Mouse (Mus musculus) hindbrain, embryonic 16.5 days (tissue): ENCODE results near the gene H2al1c. TPM values are rescaled to one million over a fixed set of nuclear protein-coding genes. Genes with fewer than 3 reads are reported as not detected.
"Not testable (repeated sequence)": the region's sequence is repeated elsewhere in the genome, so short reads cannot be mapped to it uniquely, and the experiment has no call there.

Experiments
- ATAC-seq: fragments of 200-750 bp; cut with Nextera tagmentation; 2 replicates; pipeline ENCODE4 v1.8.0; 2017; ENCODE audit warnings: moderate TSS enrichment, moderate library complexity
- H3K27ac ChIP-seq: fragments of 300-500 bp; sonication (generic); 2 replicates; pipeline ENCODE4 v1.5.1; 2014; ENCODE audit warnings: low read depth, mild to moderate bottlenecking, control low read depth, low read length, moderate library complexity
- H3K27me3 ChIP-seq: fragments of 300-500 bp; sonication (generic); replicated peaks from 2 replicates; pipeline ENCODE4 v1.6.1; 2014; ENCODE audit warnings: low read length; ENCODE audit not compliant: control insufficient read depth, insufficient read depth
- H3K36me3 ChIP-seq: fragments of 300-500 bp; sonication (generic); 2 replicates; pipeline ENCODE4 v1.6.1; 2014; ENCODE audit warnings: mild to moderate bottlenecking, low read length, moderate library complexity, mixed read lengths; ENCODE audit not compliant: control insufficient read depth, insufficient read depth
- H3K4me1 ChIP-seq: fragments of 300-500 bp; sonication (generic); 2 replicates; pipeline ENCODE4 v1.6.1; 2014; ENCODE audit warnings: low read depth, low read length; ENCODE audit not compliant: control insufficient read depth, insufficient read depth
- H3K4me2 ChIP-seq: fragments of 300-500 bp; sonication (generic); 2 replicates; pipeline ENCODE4 v1.6.1; 2014; ENCODE audit warnings: mild to moderate bottlenecking, low read length, control low read depth, moderate library complexity
- H3K4me3 ChIP-seq: fragments of 300-500 bp; sonication (generic); 2 replicates; pipeline ENCODE4 v1.5.1; 2014; ENCODE audit warnings: mild to moderate bottlenecking, low read length, control low read depth, moderate library complexity
- H3K9ac ChIP-seq: fragments of 300-500 bp; sonication (generic); 2 replicates; pipeline ENCODE4 v1.6.1; 2014; ENCODE audit warnings: low read depth, mild to moderate bottlenecking, control low read depth, low read length, moderate library complexity
- H3K9me3 ChIP-seq: fragments of 300-500 bp; sonication (generic); 2 replicates; pipeline ENCODE4 v1.6.1; 2014; ENCODE audit warnings: mild to moderate bottlenecking, low read length, moderate library complexity; ENCODE audit not compliant: control insufficient read depth
- WGBS: fragments of 180-500 bp; shearing (Covaris S2); extraction: QIAGEN DNeasy Blood & Tissue Kit; methylation state at CpG from one replicate; pipeline ENCODE4 v1.1.7; 2014; 5-methylcytosine and 5-hydroxymethylcytosine counted together
- polyA plus RNA-seq: library from polyadenylated mRNA; unstranded; fragments of >200 nt; fragmentation: Nextera tagmentation; extraction: Ambion mirVana; gene quantifications from 2 replicates; pipeline ENCODE4 v1.2.1, GENCODE M21; 2015

Gene H2al1c
- polyA plus RNA-seq, result not detected in 2 replicates

- H3K27ac ChIP-seq, ATAC-seq, H3K4me2 ChIP-seq, H3K36me3 ChIP-seq, H3K27me3 ChIP-seq, H3K4me1 ChIP-seq, H3K9ac ChIP-seq, H3K9me3 ChIP-seq, H3K4me3 ChIP-seq: not testable (repeated sequence)
- 88% methylated on average over 1 of the region's 6 CpGs for WGBS
These were observed at the start of gene H2al1c for GRCm38 (mm10) chrX:11305355-11305754. TSS of gene H2al1c (plus strand) at chrX:11305655.

GRCm38 (mm10) chrX:11264918-11265317, 40.5 kb upstream of the H2al1c start:
- no peak overlapping the region for H3K4me2 ChIP-seq
- ATAC-seq, result no peak
- H3K27ac ChIP-seq, result no peak overlapping the region
- H3K4me3 ChIP-seq, result no peak overlapping the region
- H3K36me3 ChIP-seq, result no peaks in the 10 kb centered on the region
- 74% methylated on average over 8 of the region's 8 CpGs for WGBS
- H3K9me3 ChIP-seq, result no peaks in the 10 kb centered on the region; the same call in 1 of the 2 replicates
- no peak overlapping the region for H3K9ac ChIP-seq
- H3K4me1 ChIP-seq, result no peaks in the 10 kb centered on the region
- H3K27me3 ChIP-seq, result no peaks in the 10 kb centered on the region; the same call in 1 of the 2 replicates

GRCm38 (mm10) chrX:11267791-11268190, 37.7 kb upstream of the H2al1c start:
- Histone ChIP-seq H3K4me3 (no peak overlapping the region), H3K27ac (no peak overlapping the region), H3K9ac (no peak overlapping the region), H3K4me1 (no peaks in the 10 kb centered on the region), H3K27me3 (no peaks in the 10 kb centered on the region; the same call in 1 of the 2 replicates), H3K36me3 (no peaks in the 10 kb centered on the region), H3K4me2 (no peak overlapping the region), H3K9me3 (no peaks in the 10 kb centered on the region)
- WGBS, result 56% methylated on average over 7 of the region's 7 CpGs
- ATAC-seq, result no peak

GRCm38 (mm10) chrX:11269074-11269473, 36.4 kb upstream of the H2al1c start:
- ATAC-seq, result peak; percentile 92

GRCm38 (mm10) chrX:11273190-11273589, 32.3 kb upstream of the H2al1c start:
- no peaks in the 10 kb centered on the region for H3K9me3 ChIP-seq
- no peaks in the 10 kb centered on the region for H3K27me3 ChIP-seq
- H3K4me3 ChIP-seq, result no peak overlapping the region
- no peaks in the 10 kb centered on the region for H3K4me1 ChIP-seq
- H3K9ac ChIP-seq, result no peak overlapping the region
- WGBS, result 82% methylated on average over 3 of the region's 3 CpGs
- no peak overlapping the region for H3K4me2 ChIP-seq
- H3K36me3 ChIP-seq, result no peaks in the 10 kb centered on the region
- no peak overlapping the region for H3K27ac ChIP-seq
- no peak for ATAC-seq

More at GRCm38 (mm10) chrX:11269074-11269473, 36.4 kb upstream of the H2al1c start:
- no peak overlapping the region for H3K4me2 ChIP-seq
- 60% methylated on average over 3 of the region's 3 CpGs for WGBS
- H3K4me3 ChIP-seq, result no peak overlapping the region
- H3K27me3 ChIP-seq, result no peaks in the 10 kb centered on the region; the same call in 1 of the 2 replicates
- H3K9ac ChIP-seq, result no peak overlapping the region
- no peaks in the 10 kb centered on the region for H3K36me3 ChIP-seq
- no peaks in the 10 kb centered on the region for H3K9me3 ChIP-seq
- H3K27ac ChIP-seq, result no peak overlapping the region
- no peaks in the 10 kb centered on the region for H3K4me1 ChIP-seq

- ATAC-seq, result no peak
- Histone ChIP-seq H3K4me1 (no peaks in the 10 kb centered on the region), H3K36me3 (no peaks in the 10 kb centered on the region), H3K4me3 (no peak overlapping the region), H3K9me3 (no peaks in the 10 kb centered on the region), H3K27ac (no peak overlapping the region), H3K27me3 (no peaks in the 10 kb centered on the region), H3K9ac (no peak overlapping the region), H3K4me2 (no peak overlapping the region)
- 54% methylated on average over 6 of the region's 6 CpGs for WGBS
These were observed 28.4 kb upstream of the H2al1c start for GRCm38 (mm10) chrX:11277083-11277482.

- H3K9ac ChIP-seq, result no peak overlapping the region
- no peaks in the 10 kb centered on the region for H3K4me1 ChIP-seq
- H3K4me2 ChIP-seq, result no peak overlapping the region
- H3K27ac ChIP-seq, result no peak overlapping the region
- no peak for ATAC-seq
- H3K9me3 ChIP-seq, result no peaks in the 10 kb centered on the region
- 64% methylated on average over 2 of the region's 2 CpGs for WGBS
- no peak overlapping the region for H3K4me3 ChIP-seq
- H3K36me3 ChIP-seq, result no peaks in the 10 kb centered on the region
- no peaks in the 10 kb centered on the region for H3K27me3 ChIP-seq
These were observed 24.7 kb upstream of the H2al1c start for GRCm38 (mm10) chrX:11280741-11281140.

GRCm38 (mm10) chrX:11288306-11288882, 17.1 kb upstream of the H2al1c start:
- no peaks in the 10 kb centered on the region for H3K9me3 ChIP-seq
- no peak for ATAC-seq
- 84% methylated on average over 14 of the region's 14 CpGs for WGBS
- H3K27ac ChIP-seq, result no peak overlapping the region
- H3K4me1 ChIP-seq, result no peaks in the 10 kb centered on the region
- no peak overlapping the region for H3K4me3 ChIP-seq
- H3K27me3 ChIP-seq, result no peaks in the 10 kb centered on the region
- H3K4me2 ChIP-seq, result no peak overlapping the region
- H3K36me3 ChIP-seq, result no peaks in the 10 kb centered on the region
- no peak overlapping the region for H3K9ac ChIP-seq

- no peak overlapping the region for H3K4me3 ChIP-seq
- H3K27me3 ChIP-seq, result no peaks in the 10 kb centered on the region
- H3K9me3 ChIP-seq, result no peaks in the 10 kb centered on the region
- H3K4me2 ChIP-seq, result no peak overlapping the region
- no peaks in the 10 kb centered on the region for H3K4me1 ChIP-seq
- no peak overlapping the region for H3K27ac ChIP-seq
- H3K9ac ChIP-seq, result no peak overlapping the region
- ATAC-seq, result no peak
- WGBS, result 48% methylated on average over 4 of the region's 4 CpGs
- H3K36me3 ChIP-seq, result no peaks in the 10 kb centered on the region
These were observed 16.2 kb upstream of the H2al1c start for GRCm38 (mm10) chrX:11289244-11289643.
